Mouse (Mus musculus) heart, postnatal 0 days (tissue): ENCODE results near the gene Ttc4.

ENCODE experiments used
- CTCF ChIP-seq: IDR thresholded peaks from 2 replicates; pipeline ENCODE4 v1.5.1; 2016; ENCODE audit warnings: antibody characterized with exemption, control low read depth, low read depth
- EP300 ChIP-seq: IDR thresholded peaks from 2 replicates; pipeline ENCODE4 v1.6.1; 2016; ENCODE audit warnings: antibody characterized with exemption, low read depth

- TF ChIP-seq CTCF (no peak), EP300 (no peak)
Measured at GRCm38 (mm10) chr4:106720631-106721030, 41.9 kb upstream of the Ttc4 start.
